Mouse (Mus musculus): ENCODE data around the gene Calcrl. TPM values are rescaled to one million over a fixed set of nuclear protein-coding genes. Genes with fewer than 3 reads are reported as not detected.

Gene Calcrl
- 268 and 404 TPM in 2 replicates for total RNA-seq (2017)

- peak; percentile 92 to 97 for ATAC-seq (replicated peaks in 1 of 2; ENCODE audit: insufficient read depth in 1 of 2, low FRiP score in 2 of 2, low TSS enrichment in 1 of 2, low read depth in 1 of 2, poor library complexity in 2 of 2, severe bottlenecking in 2 of 2)
These were observed at the start of gene Calcrl for GRCm38 (mm10) chr2:84425138-84425537. TSS of gene Calcrl (minus strand) at chr2:84425411.

DNA sequence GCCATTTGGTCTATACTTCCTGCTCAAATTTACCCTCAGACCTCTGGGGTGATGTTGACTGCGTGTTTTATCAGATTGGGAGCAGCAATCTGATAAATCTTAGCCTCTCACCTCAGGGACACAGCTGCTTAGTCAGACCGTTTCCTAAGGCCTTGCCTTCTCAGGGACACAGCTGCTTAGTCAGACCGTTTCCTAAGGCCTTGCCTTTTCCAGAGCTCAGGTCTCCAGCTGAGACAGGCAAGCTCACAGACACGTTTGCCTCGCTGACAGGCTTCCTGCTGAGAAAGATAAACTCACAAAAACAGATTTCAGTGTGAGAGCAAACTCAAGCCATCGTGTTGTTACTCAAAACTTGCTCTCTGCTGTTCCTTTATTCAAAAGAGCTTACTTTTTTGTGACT lies 49.4 kb upstream of the Calcrl start:
- ATAC-seq (replicated peaks in 1 of 2; ENCODE audit: insufficient read depth in 1 of 2, low FRiP score in 2 of 2, low TSS enrichment in 1 of 2, low read depth in 1 of 2, poor library complexity in 2 of 2, severe bottlenecking in 2 of 2), result no peak

DNA sequence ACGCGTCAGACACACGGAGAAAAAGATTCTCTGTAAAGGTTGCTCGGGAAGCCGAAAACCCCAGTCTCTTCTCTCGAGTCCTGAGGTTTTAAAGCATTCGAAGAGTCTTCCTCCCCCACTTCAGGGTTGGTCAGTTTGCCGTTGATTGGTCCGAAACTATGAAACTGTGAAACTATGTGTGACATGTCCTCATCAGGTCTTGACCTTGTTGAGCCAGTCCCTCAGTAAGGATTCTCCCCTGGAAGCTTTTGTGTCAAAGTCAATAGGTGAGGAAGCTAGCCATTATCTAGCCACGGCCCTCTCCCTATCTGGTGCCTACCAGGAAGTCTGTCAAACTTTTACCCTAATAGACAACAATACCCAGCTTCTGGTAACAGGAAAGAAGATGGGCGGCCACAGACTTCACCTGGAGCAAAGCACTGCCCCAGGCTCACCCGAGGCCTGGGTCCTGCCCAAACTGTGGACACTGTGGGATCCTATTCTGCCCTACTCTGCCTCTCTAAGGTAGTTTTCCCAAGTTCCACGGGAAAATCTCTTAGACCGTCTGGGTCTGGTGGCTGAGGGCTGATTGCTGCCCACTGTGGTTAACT lies 48.8 kb upstream of the Calcrl start:
- ATAC-seq (replicated peaks in 1 of 2; ENCODE audit: insufficient read depth in 1 of 2, low FRiP score in 2 of 2, low TSS enrichment in 1 of 2, low read depth in 1 of 2, poor library complexity in 2 of 2, severe bottlenecking in 2 of 2), result no peak

DNA sequence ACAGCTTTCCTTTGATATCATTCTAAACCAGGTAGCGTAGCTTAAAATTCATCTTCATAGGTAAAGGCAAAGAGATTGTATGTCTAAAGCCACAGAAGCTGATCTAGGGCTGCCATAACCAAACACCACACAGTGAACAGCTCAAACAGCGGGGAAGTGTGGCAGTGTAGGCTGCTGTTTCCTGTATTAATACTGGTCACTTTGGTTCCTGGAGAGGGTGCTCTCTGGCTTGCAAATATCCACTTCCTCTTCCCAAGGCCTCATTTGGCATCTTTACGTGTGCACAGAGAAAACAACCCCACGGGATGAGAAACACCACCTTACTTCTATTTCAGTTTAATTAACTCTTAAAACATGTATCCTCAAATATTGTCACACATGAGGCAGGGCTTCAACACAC lies 42.2 kb upstream of the Calcrl start:
- no peak for ATAC-seq (replicated peaks in 1 of 2; ENCODE audit: insufficient read depth in 1 of 2, low FRiP score in 2 of 2, low TSS enrichment in 1 of 2, low read depth in 1 of 2, poor library complexity in 2 of 2, severe bottlenecking in 2 of 2)

GRCm38 (mm10) chr2:84464956-84465355 lies 39.7 kb upstream of the Calcrl start:
- ATAC-seq (replicated peaks in 1 of 2; ENCODE audit: insufficient read depth in 1 of 2, low FRiP score in 2 of 2, low TSS enrichment in 1 of 2, low read depth in 1 of 2, poor library complexity in 2 of 2, severe bottlenecking in 2 of 2), result no peak

DNA sequence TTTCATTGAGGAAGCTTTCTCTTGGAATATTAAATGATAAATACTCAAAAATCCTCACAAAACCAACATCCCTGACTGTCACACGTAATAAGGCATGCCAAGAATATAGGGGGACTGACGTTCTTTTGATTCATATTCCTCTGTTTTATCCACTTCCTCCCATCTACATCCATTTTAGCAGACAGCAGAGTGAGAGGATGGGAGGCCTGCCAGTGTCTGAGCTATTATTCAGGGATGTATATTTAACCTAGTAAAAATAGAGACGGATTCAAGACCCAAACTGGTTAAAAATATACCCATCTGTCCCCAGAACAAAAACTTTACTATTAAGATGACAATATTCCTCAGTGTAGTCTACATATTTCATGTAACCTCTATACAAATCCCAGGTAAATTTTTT lies 37.2 kb upstream of the Calcrl start:
- no peak for ATAC-seq (replicated peaks in 1 of 2; ENCODE audit: insufficient read depth in 1 of 2, low FRiP score in 2 of 2, low TSS enrichment in 1 of 2, low read depth in 1 of 2, poor library complexity in 2 of 2, severe bottlenecking in 2 of 2)

DNA sequence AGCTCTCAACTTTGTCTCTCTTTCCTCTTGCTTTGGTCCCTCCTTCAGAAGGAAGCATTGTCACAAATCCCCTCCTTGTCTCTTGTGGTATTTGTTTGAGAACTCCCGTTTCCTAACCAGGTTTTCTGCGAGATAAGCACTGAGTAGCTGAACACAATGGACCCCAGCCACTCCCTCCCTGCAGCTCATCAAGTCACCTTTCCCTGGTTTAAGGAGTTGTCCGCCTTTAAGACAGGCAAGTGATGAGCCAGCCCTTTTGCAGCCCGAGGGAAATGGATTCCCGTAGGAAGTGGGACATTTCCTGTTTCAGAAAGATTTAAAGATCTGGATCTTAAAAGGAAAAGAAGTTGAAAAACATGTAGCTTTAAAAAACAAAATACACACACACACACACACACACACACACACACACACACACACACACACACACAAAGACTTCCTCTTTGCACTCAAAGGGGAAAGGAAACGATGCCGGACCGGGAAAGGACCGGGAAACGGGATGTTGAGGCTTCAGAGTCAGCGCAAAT lies 34.5 kb upstream of the Calcrl start:
- ATAC-seq (replicated peaks in 1 of 2; ENCODE audit: insufficient read depth in 1 of 2, low FRiP score in 2 of 2, low TSS enrichment in 1 of 2, low read depth in 1 of 2, poor library complexity in 2 of 2, severe bottlenecking in 2 of 2), result peak; percentile 47 to 56; a peak in 2 of 4 replicates

- ATAC-seq (replicated peaks in 1 of 2; ENCODE audit: insufficient read depth in 1 of 2, low FRiP score in 2 of 2, low TSS enrichment in 1 of 2, low read depth in 1 of 2, poor library complexity in 2 of 2, severe bottlenecking in 2 of 2), result no peak
These were observed 32.0 kb upstream of the Calcrl start for GRCm38 (mm10) chr2:84457221-84457620.

- peak; percentile 80 to 88 for ATAC-seq (replicated peaks in 1 of 2; ENCODE audit: insufficient read depth in 1 of 2, low FRiP score in 2 of 2, low TSS enrichment in 1 of 2, low read depth in 1 of 2, poor library complexity in 2 of 2, severe bottlenecking in 2 of 2)
These were observed 30.1 kb upstream of the Calcrl start for GRCm38 (mm10) chr2:84455236-84455799.

DNA sequence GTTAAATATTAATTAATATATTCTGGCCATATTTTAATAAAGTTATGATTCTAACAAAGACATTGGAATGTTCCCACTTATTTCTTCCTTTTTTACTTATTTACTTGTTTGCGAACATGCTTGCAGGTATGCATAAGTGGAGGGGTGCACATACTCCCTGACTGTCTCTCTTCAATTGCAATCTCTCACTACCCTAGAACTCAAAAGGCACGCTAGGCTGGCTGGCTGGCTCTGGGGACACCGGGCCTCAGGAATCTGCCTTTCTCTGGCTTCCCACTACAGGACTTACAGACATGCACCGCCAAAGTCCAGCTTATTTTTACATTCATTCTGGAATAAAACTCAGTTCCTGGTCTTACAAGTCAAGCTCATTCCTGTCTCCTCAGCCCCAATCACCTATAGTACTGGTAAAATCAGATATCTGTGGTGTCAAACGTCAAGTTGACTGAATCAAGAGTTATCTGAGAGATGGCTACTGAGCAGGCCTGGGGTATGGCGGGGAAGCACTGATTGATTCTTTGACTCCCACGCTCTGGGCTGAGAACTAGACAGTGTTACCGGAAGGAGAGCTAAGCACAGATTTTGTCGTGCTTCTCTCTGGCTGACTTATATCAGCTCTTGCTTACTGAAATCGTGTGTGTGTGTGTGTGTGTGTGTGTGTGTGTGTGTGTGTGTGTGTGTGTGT lies 29.5 kb upstream of the Calcrl start:
- ATAC-seq (replicated peaks in 1 of 2; ENCODE audit: insufficient read depth in 1 of 2, low FRiP score in 2 of 2, low TSS enrichment in 1 of 2, low read depth in 1 of 2, poor library complexity in 2 of 2, severe bottlenecking in 2 of 2), result no peak

GRCm38 (mm10) chr2:84454051-84454450 lies 28.8 kb upstream of the Calcrl start:
- ATAC-seq (replicated peaks in 1 of 2; ENCODE audit: insufficient read depth in 1 of 2, low FRiP score in 2 of 2, low TSS enrichment in 1 of 2, low read depth in 1 of 2, poor library complexity in 2 of 2, severe bottlenecking in 2 of 2), result peak; percentile 47 to 78

DNA sequence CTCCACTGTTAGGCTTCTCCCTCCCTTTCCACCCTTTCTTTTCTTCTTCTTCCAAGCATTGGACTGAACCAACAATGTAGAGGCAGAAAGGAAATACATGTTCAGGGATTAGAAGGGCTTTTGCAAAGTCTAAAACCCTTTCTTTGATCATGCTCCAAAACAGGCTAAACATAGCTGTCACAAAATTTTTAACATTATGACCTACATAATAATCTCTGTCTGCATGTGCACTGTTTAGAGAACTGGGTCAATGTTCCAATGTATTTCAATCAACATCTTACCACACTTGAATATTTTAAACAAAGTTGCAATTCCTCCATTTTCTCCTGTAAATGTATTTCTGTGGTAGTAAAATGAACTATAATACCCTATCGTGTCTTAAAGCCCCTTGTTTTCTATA lies 20.3 kb upstream of the Calcrl start:
- no peak for ATAC-seq (replicated peaks in 1 of 2; ENCODE audit: insufficient read depth in 1 of 2, low FRiP score in 2 of 2, low TSS enrichment in 1 of 2, low read depth in 1 of 2, poor library complexity in 2 of 2, severe bottlenecking in 2 of 2)

DNA sequence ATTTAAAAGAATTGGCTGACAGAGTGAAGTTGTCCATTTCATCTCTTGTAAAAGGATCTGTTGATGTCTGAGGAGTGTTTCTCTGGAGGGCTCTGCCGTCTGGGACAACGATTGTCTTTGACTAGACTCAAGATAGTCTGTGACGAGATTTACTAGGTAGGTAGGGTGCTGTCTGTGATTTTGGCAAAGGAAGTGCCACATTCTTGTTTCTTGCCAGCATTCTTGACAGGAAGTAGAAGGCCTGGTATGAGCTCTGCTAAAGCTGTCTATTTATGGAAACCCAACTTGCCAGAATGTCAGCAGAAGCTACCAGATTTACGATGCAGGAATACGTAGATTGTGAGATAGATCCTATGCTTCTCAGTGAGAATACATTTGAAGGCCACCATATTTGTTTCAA lies 16.7 kb upstream of the Calcrl start:
- no peak for ATAC-seq (replicated peaks in 1 of 2; ENCODE audit: insufficient read depth in 1 of 2, low FRiP score in 2 of 2, low TSS enrichment in 1 of 2, low read depth in 1 of 2, poor library complexity in 2 of 2, severe bottlenecking in 2 of 2)

GRCm38 (mm10) chr2:84429724-84430123 lies 4.5 kb upstream of the Calcrl start:
- ATAC-seq (replicated peaks in 1 of 2; ENCODE audit: insufficient read depth in 1 of 2, low FRiP score in 2 of 2, low TSS enrichment in 1 of 2, low read depth in 1 of 2, poor library complexity in 2 of 2, severe bottlenecking in 2 of 2), result peak in 1 of 2 experiments; percentile 56; a peak in 1 of 4 replicates

- ATAC-seq (replicated peaks in 1 of 2; ENCODE audit: insufficient read depth in 1 of 2, low FRiP score in 2 of 2, low TSS enrichment in 1 of 2, low read depth in 1 of 2, poor library complexity in 2 of 2, severe bottlenecking in 2 of 2), result no peak
These were observed 3.6 kb upstream of the Calcrl start for GRCm38 (mm10) chr2:84428836-84429235.

DNA sequence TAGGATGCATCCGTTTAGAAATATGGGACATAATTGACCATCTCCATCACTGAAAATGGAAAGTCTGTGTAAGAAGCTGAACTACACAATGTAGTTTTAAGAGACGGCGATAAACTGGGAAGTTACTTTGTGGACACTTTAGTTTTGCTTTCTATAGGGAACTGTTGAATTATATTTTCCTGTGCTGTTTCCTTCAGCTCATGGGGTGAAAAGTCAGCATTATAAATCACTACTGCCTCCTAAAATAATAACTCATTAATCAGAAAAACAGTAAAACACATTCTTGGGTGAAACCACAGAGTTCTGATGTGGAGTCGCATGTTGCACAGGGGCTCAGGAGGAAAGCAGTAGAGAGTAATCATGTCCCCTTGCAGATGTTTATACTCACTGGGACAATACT lies 1.3 kb upstream of the Calcrl start:
- 0 out of 4 replicates have a peak, but pooled peaks of 1 of the 2 experiments have one; percentile 16 for ATAC-seq (replicated peaks in 1 of 2; ENCODE audit: insufficient read depth in 1 of 2, low FRiP score in 2 of 2, low TSS enrichment in 1 of 2, low read depth in 1 of 2, poor library complexity in 2 of 2, severe bottlenecking in 2 of 2)

GRCm38 (mm10) chr2:84416501-84416900 lies 8.7 kb downstream of the Calcrl start:
- ATAC-seq (replicated peaks in 1 of 2; ENCODE audit: insufficient read depth in 1 of 2, low FRiP score in 2 of 2, low TSS enrichment in 1 of 2, low read depth in 1 of 2, poor library complexity in 2 of 2, severe bottlenecking in 2 of 2), result no peak

DNA sequence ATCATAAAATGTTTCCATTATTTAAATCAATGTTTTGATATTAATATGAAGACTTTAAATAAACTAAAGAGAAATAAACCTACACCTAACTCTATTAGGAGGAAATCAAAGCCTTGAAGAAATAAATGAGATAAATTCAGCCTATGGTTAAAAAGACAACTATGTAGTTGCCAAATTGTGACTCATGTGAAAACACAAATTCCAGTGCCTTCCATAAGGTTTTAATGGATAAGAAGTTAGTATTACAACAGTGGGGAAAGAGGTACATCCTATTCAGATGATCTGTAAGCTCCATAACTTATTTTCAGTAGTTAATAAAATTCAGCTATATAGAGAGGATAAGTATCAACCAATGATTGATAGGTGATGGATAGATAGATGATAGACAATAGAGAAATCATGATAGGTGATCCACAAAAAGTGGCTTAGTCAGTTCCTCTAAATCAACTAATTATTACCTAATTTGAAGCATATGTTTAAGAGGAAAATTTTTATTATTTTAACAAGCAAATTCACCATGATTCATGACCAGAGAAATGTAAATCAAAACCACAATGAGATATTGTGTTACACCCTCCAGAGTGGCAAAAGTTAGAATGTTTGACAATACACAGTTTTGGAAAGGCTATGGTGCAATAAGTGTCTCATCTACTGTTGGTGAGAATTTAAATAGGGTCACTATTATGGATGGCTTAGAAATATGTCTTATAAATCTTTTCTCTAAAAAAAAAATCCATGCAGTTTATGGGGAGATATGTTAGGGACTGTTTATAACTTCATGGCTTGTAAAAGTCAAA lies 15.2 kb downstream of the Calcrl start:
- ATAC-seq (replicated peaks in 1 of 2; ENCODE audit: insufficient read depth in 1 of 2, low FRiP score in 2 of 2, low TSS enrichment in 1 of 2, low read depth in 1 of 2, poor library complexity in 2 of 2, severe bottlenecking in 2 of 2), result no peak
